ENCODE assay signal across 8 mouse cellular contexts in the genomic region with DNA sequence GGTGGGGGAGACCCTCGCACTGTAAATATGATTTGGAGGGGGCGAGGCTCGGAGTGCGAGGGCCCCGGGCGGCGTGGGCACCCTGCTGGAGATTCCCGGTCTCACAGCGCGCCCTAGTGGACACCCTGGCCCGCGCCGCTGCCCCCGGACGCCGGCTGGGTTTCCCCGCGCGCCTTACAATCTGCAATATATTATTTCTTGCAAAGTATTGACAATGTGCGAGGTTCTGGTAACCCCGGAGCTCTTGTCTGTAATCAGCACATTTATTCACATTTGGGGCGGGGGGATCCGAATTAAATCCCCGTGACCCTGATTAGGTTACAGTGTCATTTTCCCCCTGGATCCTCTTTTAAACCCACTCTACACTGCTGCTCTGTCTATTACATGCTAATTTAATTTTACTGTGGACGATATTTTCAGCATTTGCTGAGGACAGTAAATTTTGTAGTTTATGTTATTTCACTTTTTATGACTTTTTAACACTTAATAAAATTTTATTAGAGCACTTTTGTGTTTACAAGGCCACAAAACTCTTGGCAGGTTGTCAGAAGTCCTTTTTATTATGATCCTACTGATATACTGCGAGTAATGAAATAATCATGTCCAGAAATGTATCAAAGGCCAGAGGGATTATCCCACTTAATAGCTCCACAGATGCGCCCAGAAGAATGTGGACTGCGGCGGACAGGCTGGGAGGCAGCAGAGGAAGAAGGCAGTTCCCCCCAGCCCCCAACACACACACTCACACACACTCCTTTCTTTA.
A peak's percentile ranks its signal among the peaks of the same experiment; 100 is the strongest.
DNase-seq lines count a peak whose midpoint lies in the region; ATAC-seq lines count a peak whose summit lies in the region.

No protein-coding gene starts in this region.

- intact Hi-C loops in gastrocnemius, postnatal 14 days (cut with DNase I; ENCODE audit: low total_unique reads) = loop anchor here (5.0 kb wide), 1 partner anchor 436 kb away; a partner anchor contains a TSS
- intact Hi-C loops in left cerebral cortex, postnatal 36 days (cut with DNase I) = loop anchor here (1.0 to 5.0 kb wide), 4 partner anchors 174 to 453 kb away; no protein-coding TSS in a partner anchor

- H3K36me3 ChIP-seq in intestine, embryonic 14.5 days (ENCODE audit: control insufficient read depth, insufficient read depth, low read length) = no peaks in the 10 kb centered on the region

- peak overlapping the region; percentile 34 for H3K4me3 ChIP-seq in intestine, embryonic 14.5 days (ENCODE audit: low read depth, low read length)

- H3K27me3 ChIP-seq in intestine, embryonic 14.5 days (replicated peaks; ENCODE audit: control insufficient read depth, insufficient read depth, low read length) = peaks cover 49% of the 10 kb centered on the region

- ATAC-seq in intestine, embryonic 14.5 days (replicated peaks; ENCODE audit: low FRiP score, low TSS enrichment, low read depth) = peak; percentile 75
- no peak for ATAC-seq in monocyte, adult 5-6 weeks (replicated peaks; ENCODE audit: insufficient number of reproducible peaks, low FRiP score, low TSS enrichment, poor library complexity, severe bottlenecking)

- no peaks in the 10 kb centered on the region for H3K9me3 ChIP-seq in intestine, embryonic 14.5 days (ENCODE audit: control insufficient read depth, low read length)

- peak overlapping the region; percentile 86 for H3K4me2 ChIP-seq in intestine, embryonic 14.5 days (ENCODE audit: low read length)

- 7% methylated on average over 29 of the region's 29 CpGs for WGBS in intestine, embryonic 14.5 days

- H3K4me1 ChIP-seq in intestine, embryonic 14.5 days (replicated peaks; ENCODE audit: control insufficient read depth, insufficient read depth, low read length) = 0 out of 2 replicates have a peak, but pooled peaks cover 3% of the 10 kb centered on the region

- H3K27ac ChIP-seq in intestine, embryonic 14.5 days (ENCODE audit: low read depth) = no peak overlapping the region

- DNase-seq in adrenal gland, adult 8-10 months = peak; percentile 8
- DNase-seq in cerebellum, postnatal 4 days (ENCODE audit: low spot score in 2 of 2) = peak; percentile 72 to 75
- DNase-seq in gastrocnemius, postnatal 14 days = peak; percentile 73
- DNase-seq in intestine, embryonic 14.5 days (ENCODE audit: low spot score) = peak; percentile 91
- peak; percentile 45 to 54 for DNase-seq in left cerebral cortex, postnatal 36 days (ENCODE audit: low spot score in 2 of 2)
- peak; percentile 73 for DNase-seq in mesoderm, embryonic 11.5 days (ENCODE audit: low read depth, low spot score)
- DNase-seq in spleen, postnatal 4 days (ENCODE audit: low spot score in 2 of 2) = peak; percentile 32 to 76

- H3K9ac ChIP-seq in intestine, embryonic 14.5 days (ENCODE audit: low read length) = peak overlapping the region; percentile 37

Comparison
In these comparisons a context has a peak if more than half of its experiments do, and no peak if none do; other contexts are left out.
1. DNase-seq: peak in every context shown above with its lines; median percentile 91 in intestine, embryonic 14.5 days; 74 in cerebellum, postnatal 4 days; 73 in gastrocnemius, postnatal 14 days; 73 in mesoderm, embryonic 11.5 days; 54 in spleen, postnatal 4 days; 50 in left cerebral cortex, postnatal 36 days; 8 in adrenal gland, adult 8-10 months.